Mouse (Mus musculus): ENCODE results near the gene Cstad. TPM values are rescaled to one million over a fixed set of nuclear protein-coding genes. Genes with fewer than 3 reads are reported as not detected.

Gene Cstad
- total RNA-seq, 2 experiments from 2014 or later = 3.1 to 4.8 TPM

DNA sequence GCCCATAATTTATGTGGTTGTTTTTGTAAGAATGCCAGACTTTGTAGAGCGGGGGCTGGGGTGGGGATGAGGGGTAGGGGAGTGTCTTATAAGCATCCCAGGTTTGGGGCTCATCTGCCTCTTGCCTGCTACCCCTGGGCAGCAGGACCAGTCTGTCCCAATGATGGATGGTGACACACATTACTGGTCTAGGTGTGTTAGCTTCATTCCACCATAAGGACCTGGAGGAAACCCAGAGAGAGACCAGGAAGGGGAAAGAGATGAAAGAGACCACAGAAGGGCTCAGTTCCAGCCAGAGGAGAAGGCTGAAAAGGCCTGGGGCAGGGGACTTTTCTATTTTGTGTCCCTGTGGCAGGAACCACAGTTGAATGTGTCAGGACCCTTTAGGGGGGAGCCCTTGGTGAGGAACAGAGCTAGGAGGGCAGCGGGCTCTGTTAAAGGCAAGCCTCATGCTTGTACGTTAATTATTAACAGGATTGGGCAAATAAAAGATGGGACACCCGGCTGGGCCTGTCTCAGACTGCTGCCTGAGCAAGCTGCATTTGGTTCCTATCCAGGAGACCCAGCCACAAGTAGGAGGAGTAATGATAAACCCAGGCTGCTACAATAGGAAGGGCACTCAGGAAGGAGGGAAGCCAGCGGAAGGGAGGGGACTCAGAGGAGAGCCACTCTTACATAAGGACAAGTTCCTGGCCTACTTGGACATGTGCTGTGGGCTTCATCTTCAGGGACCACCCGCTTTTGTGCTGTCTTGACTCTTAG is 23.8 kb downstream of the Cstad start:
- intact Hi-C loops (cut with DNase I) = no loop called here
- DNase-seq (ENCODE audit: extremely low spot score in 1 of 2, low spot score in 2 of 2) = no peak

- intact Hi-C loops (cut with DNase I) = no loop called here
- DNase-seq (ENCODE audit: extremely low spot score in 1 of 2, low spot score in 2 of 2) = no peak
Observed at GRCm38 (mm10) chr2:30623873-30624272, 29.0 kb downstream of the Cstad start.

- intact Hi-C loops (cut with DNase I) = no loop called here
- no peak for DNase-seq (ENCODE audit: extremely low spot score in 1 of 2, low spot score in 2 of 2)
Observed at GRCm38 (mm10) chr2:30625296-30625826, 30.5 kb downstream of the Cstad start.

DNA sequence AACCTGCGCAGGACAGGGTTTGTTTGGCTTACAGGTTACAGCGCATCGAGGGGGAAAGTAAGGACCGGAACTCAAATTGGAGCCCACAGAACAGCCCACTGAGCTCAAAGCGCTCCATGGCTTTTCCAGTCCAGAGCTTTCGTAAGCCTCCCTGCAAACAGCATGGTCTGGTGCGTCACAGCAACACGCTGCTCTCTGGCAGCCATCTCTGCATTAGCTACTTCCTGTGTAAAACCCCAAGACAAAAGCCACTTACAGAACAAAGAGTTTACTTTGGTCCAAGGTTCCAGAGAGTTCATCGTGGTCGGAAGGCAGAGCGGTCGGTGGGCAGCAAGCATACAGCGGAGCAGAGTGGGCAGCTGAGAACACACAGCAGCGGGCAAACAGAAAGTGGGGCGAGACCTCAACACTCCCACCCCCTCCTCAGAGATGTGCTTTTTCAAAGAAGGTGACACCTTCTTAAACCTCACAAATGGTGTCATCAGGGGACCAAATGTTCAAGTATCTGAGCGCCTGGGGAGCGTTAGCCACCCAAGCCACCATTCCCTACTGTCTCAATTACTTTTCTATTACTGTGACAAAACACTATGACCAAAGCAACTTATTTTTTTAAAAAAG is 31.3 kb downstream of the Cstad start:
- DNase-seq (ENCODE audit: extremely low spot score in 1 of 2, low spot score in 2 of 2) = no peak
- intact Hi-C loops (cut with DNase I) = no loop called here

DNA sequence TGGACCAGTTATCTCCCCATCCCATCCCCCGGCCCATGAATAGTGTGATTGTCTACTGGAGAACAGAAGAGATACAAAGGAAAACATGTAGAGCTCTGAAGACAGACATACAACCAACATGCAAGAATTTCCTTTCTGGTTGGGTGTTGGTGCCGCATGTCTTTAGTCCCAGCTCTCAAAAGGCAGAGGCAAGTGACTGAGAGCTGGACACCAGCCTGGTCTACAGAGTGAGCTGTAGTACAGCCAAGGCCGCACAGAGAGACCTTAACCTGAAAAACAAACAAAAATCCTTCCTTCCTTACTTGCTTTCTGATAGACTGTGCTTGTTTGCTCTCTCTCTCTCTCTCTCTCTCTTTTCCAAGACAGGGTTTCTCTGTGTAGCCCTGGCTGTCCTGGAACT is 32.5 kb downstream of the Cstad start:
- no peak for DNase-seq (ENCODE audit: extremely low spot score in 1 of 2, low spot score in 2 of 2)
- intact Hi-C loops (cut with DNase I) = no loop called here

DNA sequence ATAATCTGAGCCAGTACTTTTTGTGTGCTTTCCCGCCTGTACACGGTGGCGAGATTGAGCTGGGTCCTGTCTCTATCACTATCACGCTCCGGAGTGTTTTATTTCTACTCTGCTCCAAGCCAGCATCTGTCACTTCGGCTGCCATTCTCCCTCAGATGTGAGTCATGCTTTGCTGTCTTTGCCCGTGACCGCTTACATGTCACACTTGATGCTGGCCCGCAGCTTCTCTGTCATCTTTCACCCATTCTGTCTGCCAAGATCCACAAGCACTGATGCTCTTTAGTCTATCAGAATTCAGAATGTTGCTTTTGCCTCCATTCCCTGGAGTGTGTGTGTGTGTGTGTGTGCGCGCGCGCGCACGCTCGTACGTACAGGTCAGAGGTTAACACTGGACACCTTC is 33.5 kb downstream of the Cstad start:
- intact Hi-C loops (cut with DNase I) = no loop called here
- no peak for DNase-seq (ENCODE audit: extremely low spot score in 1 of 2, low spot score in 2 of 2)

GRCm38 (mm10) chr2:30629038-30629761 is 34.4 kb downstream of the Cstad start:
- intact Hi-C loops (cut with DNase I) = no loop called here
- DNase-seq (ENCODE audit: extremely low spot score in 1 of 2, low spot score in 2 of 2) = no peak

DNA sequence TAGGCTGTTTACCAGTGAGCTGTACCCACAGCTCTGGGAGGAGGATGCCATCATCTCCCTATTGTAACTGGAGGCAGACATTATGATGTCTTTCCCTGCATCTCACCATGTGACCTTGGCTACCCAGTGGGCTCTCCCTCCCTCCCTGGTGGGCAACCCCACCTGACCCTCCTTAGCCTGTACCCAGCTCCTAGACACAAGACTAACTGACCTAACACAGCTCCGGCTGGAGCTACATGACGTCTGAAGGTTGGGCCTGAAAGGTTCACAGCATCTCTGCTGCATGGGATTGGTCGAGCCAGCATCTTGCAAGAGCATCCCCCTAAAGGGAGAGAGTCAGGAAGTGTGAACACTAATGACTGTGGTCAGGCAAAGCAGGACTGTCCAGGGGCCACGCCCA is 35.0 kb downstream of the Cstad start:
- intact Hi-C loops (cut with DNase I) = no loop called here
- no peak for DNase-seq (ENCODE audit: extremely low spot score in 1 of 2, low spot score in 2 of 2)

GRCm38 (mm10) chr2:30636266-30636671 is 41.4 kb downstream of the Cstad start:
- intact Hi-C loops (cut with DNase I) = no loop called here
- peak in 1 of 2 experiments; percentile 56 for DNase-seq (ENCODE audit: extremely low spot score in 1 of 2, low spot score in 2 of 2)

DNA sequence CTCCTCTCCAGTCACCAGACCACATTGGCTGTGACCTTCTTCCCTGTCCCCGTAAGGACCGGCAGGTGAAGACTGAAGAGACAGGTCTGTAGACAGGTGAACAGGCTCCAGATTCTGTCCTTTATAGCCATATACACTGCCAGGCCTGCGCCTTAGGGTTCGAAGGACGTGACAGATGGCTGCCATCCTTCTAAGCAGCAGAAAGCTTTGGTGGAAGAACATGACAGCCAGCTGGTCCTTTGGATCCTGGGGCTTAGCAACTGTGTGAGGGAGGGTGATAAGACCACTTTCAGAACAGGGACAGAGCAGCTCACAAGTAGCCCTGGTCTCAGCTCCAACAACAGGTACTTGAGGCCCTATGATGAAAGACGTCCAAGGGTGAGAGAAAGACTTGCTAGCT is 43.2 kb downstream of the Cstad start:
- intact Hi-C loops (cut with DNase I) = no loop called here
- no peak for DNase-seq (ENCODE audit: extremely low spot score in 1 of 2, low spot score in 2 of 2)

- DNase-seq (ENCODE audit: extremely low spot score in 1 of 2, low spot score in 2 of 2) = no peak
- intact Hi-C loops (cut with DNase I) = no loop called here
Observed at GRCm38 (mm10) chr2:30640021-30640481, 45.2 kb downstream of the Cstad start.

GRCm38 (mm10) chr2:30642810-30643209 is 48.0 kb downstream of the Cstad start:
- intact Hi-C loops (cut with DNase I) = no loop called here
- DNase-seq (ENCODE audit: extremely low spot score in 1 of 2, low spot score in 2 of 2) = no peak

- intact Hi-C loops (cut with DNase I) = no loop called here
- no peak for DNase-seq (ENCODE audit: extremely low spot score in 1 of 2, low spot score in 2 of 2)
Observed at GRCm38 (mm10) chr2:30643422-30643821, 48.6 kb downstream of the Cstad start.

DNA sequence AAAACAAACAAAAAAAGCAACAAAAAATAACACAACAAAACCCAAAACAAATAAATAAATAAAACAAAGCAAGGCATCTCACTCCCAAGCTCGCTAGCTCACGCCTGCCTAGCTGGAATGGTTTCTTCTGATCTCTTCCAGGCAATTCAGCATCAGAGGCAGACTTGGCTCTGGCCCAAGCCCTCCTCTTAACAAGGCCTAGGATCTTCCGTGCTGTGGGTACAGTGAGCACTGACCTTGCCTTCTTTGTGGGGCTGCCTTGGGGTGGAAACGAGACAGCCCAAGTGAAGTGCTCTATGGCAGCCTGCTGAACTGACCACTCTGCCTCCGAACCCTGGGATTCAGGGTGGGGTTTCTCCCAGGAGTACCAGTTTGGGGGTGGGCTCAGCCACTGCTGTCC is 52.0 kb downstream of the Cstad start:
- peak; percentile 76 to 88 for DNase-seq (ENCODE audit: extremely low spot score in 1 of 2, low spot score in 2 of 2)
- intact Hi-C loops (cut with DNase I) = no loop called here

DNA sequence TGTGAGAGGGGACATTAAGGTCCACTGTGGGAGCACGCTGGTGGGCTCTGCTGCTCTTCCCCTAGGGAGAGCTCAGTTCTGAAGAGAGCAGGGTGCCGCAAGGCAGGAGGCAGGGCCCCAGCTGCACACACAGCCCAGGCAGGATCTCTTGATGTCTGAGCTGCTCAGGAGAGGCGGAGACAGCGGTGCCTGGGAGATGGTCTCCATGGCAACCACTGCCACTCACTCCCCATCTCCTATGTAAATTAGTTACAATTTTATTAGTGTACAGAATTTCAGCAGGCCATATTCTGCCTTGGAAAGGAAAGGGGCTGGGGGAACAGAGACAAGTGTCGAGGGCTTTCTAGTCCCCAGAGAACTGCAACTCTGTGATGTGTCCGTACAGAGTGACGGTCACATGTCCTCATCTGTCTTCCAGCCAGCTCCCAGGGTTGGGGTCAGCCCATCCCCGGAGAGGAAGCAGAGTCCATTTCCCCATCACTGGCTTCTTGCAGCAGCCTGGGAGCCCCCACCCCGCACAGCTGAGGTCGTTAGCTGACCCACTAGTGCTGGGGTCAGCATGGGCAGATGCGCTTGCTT is 52.6 kb downstream of the Cstad start:
- DNase-seq (ENCODE audit: extremely low spot score in 1 of 2, low spot score in 2 of 2) = peak; percentile 87 to 90
- intact Hi-C loops (cut with DNase I) = no loop called here

GRCm38 (mm10) chr2:30647882-30648494 is 53.1 kb downstream of the Cstad start:
- intact Hi-C loops (cut with DNase I) = no loop called here
- no peak for DNase-seq (ENCODE audit: extremely low spot score in 1 of 2, low spot score in 2 of 2)

DNA sequence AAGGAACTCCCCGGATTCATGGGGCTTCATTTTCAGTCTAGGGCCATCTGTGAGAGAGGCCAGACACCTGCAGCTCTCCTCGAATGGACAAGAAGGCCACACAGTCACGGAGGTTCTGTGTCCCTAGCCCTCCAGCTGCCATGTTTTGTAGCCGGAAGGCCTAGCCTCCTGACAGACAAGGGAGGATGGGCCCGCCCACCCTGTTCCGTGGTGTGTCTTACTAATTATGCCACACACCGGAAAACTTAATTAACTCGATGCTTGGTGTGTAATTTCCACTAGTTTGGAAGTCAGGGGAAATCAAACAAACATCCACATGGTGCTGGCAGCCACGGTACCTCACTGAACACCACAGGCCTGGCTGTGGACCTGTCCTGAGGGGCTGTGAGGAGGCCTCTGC is 55.4 kb downstream of the Cstad start:
- intact Hi-C loops (cut with DNase I) = no loop called here
- DNase-seq (ENCODE audit: extremely low spot score in 1 of 2, low spot score in 2 of 2) = no peak

- intact Hi-C loops (cut with DNase I) = no loop called here
- DNase-seq (ENCODE audit: extremely low spot score in 1 of 2, low spot score in 2 of 2) = no peak
Observed at GRCm38 (mm10) chr2:30651831-30652230, 57.0 kb downstream of the Cstad start.

DNA sequence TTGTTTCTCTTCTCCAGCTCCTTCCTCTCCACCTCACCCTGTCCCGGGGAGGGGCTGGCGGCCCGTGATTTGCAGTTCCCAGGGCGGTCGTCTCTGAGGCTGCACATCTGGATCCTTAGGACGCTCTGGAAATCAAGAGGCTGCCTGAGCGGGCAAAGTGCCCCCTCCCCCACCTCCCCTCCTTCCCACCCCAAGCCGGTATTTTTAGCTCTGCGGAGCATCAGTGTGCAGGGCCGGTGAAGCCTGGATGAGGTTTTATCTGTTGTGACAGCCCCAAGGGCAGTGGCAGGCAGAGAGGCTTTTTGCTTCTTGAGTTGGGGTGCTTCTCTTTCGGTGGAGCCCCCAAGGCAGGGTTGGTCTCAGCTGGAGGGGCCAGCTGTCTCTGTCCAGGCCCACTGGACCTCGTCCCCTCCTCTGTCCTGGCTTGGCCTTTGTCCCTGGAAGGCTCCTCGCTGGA is 57.8 kb downstream of the Cstad start:
- peak in 1 of 2 experiments; percentile 79 for DNase-seq (ENCODE audit: extremely low spot score in 1 of 2, low spot score in 2 of 2)

More for the DNA sequence above, 57.8 kb downstream of the Cstad start:
- intact Hi-C loops (cut with DNase I) = no loop called here

Measured in left cerebral cortex, postnatal 10 days (tissue).